Mouse (Mus musculus) v-Abl transformed pro-B cells (cell line): ENCODE measurements at regions not wholly inside any gene's neighbourhood (a gene's known extent, or its start where the extent isn't known, plus 50 kb on each side); places are given as distances from the start of the nearest gene placed in this dataset.

Source experiments
- in situ Hi-C, 2 experiments: fragments of 400-800 bp; cut with MboI; formaldehyde crosslinking; loops; one replicate each; pipeline ENCODE4 v1.15.1; 2025; ENCODE audit not compliant: unreplicated experiment in 2 of 2

DNA sequence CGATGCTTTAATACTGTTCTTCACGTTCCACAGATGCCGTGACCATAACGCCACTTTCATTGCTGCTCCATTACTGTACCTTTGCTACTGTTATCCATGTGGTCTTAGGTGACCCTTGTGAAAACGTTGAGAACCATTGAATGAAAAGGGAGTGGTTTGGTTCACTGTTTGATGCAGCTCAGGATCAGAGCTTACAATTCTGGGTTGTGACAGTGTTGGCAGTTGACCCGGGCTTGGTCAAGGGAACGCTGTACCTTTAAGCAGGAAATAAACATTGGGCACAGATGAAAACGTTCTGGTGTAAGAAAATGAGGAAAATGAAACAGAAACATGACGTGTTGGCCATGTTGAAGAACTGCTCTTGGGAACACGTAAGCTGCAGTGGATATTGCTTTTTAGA is 401.3 kb upstream of the Slc30a5 start:
- in situ Hi-C loops = no loop called here

DNA sequence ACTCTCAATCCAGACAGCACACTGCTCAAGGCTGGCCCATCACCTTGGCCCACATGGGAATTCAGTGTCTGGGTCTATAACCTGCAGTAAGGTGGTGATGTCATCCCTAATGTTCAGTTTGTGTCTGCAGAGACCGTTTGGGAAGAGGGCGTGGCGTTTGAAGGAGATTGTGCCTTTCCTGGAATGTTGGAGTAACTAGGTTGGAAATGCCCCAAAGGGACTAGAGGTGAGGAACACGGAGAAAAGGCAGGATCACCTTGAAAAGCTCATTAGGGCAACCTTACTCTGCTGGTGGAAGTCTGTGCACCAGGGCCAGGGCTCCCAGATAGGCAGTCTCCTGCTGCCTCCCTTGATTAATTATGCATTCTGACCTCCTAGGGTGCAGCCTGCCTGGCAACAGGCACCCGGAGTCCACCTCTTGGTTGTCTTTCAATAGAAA is 400.6 kb upstream of the Slc30a5 start:
- in situ Hi-C loops = no loop called here

DNA sequence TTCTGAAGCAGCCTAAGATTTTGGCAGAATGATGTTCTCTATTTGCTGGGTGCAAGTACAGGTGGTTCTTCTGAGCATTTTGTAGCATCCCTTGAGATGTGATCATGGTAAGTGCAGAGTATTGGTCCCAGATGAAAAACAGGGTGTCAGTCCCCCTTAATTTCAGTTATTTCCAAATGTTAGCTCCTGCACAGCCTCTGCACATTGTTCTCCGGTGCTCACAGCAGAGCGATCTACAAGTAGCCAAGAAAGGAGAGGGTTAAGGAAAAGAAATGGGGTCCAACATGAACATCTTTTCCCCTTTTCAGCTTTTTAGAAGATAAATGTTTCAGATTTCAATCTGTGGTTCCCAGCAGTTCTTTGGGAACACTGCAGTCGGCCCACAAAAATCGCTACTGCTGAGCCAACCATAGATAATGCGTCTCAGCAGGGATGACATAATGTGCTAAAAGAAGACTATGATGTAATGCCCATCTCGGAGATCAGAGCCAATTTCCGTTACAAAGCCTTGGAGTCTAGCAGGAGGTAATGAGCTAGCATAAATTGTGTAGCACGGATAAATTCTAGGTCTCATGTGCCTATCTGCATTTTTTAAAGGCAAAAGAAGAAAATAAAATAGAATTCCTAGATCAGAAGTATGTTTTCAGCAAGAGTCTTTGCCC is 400.1 kb upstream of the Slc30a5 start:
- in situ Hi-C loops = no loop called here

DNA sequence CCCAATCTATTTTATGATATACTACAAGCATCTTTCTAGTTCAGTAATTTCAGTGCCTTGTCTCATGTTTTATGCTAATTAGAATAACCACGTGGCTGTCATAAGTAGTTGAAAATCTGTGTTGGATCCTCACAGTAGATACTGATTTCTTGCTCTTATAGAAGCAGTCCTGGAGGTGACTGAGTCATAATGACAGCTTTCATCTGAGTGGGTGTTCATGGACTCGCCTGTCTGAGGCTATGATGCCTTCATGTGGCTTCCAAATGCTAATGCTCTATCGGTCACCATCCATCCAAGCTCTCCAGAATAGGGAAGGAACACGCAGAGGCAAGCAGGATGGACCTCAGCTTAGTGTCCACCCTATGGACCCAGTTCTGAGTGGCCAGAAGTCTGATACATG is 396.6 kb upstream of the Slc30a5 start:
- in situ Hi-C loops = no loop called here

DNA sequence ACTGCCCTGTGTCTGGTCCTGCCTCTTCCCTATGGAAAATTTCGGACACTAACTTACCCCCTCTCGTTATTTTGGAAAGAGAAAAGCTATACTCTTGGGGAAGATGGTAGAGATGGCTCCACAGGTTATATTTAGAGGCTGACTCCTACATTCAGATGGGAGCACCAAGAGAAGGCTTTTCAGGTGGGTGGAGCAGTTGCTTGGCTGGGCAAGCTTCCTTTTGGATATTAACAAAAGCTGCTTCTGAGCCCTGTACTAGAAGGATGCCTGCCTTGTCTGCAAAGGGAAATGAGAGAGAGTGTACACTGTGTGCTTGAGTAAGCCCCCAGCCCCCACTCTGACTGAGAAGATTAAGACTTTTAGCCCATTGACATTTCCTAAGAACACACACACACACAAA is 392.1 kb upstream of the Slc30a5 start:
- in situ Hi-C loops = no loop called here

DNA sequence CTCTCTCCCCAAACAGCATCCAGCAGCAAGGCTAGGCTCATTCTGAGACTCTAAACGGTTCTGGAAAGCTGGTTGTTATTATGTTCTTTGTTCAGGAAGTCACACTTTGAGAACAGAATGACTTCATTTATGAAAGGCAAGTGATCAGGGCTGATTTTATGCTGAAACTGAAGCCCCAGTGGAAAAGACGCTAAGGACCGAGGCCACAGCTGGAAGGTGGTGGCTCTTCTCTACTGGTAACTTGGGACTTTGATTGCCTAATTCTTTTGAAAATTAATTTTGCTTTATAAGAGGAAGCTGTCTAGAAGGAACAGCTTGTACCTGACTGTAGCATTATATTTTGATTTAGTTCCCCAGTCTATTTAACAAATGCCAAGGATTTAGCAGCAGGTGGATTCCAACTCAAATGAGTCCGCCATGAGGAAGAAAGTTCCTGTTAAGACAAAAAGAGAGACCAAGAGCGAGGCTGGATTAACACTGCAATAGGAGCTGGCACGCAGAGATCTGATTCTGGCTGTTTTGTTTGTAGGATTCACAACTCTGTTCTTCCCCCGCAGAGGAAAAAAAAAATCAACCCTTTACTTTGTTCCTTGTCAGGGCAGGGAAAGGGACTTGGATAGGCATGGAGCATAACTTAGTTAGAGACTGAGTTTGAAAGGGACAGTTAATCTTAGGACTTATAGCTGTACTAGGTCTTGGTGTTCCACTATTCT is 388.3 kb upstream of the Slc30a5 start:
- in situ Hi-C loops = no loop called here

DNA sequence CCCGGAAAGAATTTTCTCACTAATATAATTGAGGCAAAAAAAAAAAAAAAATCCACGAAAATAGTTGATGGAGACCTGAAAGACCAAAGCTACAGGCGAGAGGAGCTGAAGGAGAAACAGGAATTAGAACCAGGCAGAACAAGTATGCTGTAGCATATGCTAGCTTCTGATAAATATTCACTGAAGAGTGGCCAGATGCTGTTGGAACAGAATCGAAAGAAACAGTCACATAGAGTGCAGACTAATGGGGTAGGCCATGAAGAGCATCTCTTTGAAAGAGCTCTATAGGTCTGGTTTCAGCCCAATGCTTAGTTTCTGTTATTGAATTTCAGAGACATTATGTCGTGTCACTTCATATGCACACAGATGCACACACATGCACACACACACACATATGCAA is 386.3 kb upstream of the Slc30a5 start:
- in situ Hi-C loops = no loop called here

DNA sequence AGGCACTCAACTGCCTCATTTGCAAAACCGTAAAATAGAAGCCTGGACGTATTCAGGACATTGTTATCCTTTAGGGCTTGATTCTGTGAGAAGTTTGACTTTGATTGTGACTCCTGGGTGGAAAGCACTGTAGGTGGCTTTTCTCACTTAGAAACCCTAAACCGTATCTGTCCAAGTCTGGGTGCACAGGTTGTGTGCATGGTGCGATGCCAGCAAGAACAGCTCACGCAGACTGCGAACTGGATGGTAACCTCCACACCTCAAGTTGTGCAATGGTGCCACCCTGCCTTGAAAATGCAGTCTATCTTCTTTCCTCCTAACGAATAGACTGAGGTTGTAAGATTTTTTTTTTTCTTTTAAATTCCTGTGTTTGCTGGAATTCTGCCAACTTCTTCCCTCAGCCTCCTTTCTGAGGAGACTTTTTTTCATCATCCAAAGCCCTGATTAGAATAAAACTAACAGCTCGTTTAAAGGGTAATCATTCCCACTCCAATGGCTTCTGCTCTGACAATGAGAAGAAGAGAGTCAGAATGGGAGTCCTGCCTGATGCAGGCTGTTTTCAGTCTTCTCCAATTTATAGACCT is 383.8 kb upstream of the Slc30a5 start:
- in situ Hi-C loops = no loop called here

DNA sequence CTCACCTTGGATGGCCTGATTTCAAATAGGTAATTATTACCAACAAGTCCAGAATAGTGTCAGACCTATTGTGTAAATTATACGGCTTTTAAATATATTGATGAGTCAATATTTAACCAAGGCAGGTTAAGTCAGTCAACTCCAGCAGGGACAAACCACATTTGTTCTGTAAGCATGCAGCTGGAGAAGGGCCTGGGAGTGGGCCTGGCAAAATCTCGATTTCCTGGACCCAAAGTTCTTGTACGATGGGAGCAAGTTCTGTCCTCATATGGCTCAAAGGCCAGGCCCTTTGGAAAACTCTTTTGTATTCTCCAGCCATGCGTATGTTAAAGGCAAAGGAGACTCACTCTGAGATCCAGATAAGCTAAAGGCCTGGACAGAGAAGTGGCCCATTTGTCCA is 383.2 kb upstream of the Slc30a5 start:
- in situ Hi-C loops = no loop called here

DNA sequence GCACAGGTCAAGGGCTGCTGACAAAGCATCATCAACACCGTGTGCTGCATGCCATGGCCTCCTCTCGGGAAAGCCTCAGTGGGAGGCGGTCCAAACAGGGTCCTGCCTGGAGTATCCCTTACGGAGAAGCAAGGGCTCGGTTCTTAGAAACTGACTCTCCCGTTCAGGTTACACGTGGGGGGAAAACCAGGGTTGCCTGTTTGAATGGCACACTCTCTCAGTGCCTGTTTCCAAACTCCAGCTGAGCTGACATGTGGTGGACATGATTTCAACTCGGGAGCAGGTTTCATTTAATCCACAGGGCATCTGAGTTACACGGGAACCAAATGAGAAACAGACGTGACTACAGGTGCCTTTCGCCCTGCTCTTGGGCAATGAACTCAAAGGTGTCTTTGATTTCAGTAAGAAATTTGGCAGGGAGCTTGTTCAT is 382.6 kb upstream of the Slc30a5 start:
- in situ Hi-C loops = no loop called here

DNA sequence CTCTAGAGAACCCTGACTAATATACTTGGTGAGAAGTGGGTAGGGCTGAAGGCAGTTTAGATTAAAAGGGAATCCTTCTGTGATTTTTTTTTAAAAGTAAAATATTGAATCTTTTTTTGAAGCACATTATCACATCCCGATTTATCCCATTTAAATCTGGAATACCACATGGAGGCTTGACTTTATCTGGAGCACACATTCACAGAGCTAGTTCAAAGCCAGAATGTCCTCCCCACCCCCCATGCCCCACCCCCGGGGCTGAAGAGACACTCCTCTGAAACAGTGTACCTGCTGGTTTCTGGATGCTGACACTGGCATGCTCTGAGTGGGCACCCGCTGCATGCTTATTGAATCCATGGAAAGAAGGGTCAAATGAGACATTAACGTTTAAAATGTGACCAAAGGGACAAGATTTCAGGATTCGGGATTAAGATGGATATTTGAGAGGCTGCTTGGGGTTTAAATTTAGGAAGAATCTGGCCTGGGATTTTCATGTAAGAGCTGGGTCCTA is 382.0 kb upstream of the Slc30a5 start:
- in situ Hi-C loops = no loop called here

DNA sequence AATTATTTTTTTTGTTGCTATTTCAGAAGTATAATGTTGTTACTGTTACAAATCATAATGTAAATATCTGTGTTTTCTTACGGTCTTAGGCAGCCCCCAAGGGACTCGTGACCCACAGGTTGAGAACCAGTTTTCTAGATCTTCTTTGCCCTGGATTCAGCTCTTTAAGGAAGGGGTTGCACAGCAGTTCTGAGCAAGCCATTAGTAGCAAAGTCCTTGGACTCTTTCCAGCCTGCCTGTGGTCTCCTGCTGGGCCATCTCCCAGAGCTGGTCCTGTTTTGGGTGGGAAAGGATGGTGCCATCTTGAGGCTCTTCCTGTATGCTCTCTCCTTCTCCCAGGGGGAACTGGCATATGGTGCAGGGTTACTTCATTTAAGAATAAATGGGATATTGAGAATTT is 380.9 kb upstream of the Slc30a5 start:
- in situ Hi-C loops = no loop called here

DNA sequence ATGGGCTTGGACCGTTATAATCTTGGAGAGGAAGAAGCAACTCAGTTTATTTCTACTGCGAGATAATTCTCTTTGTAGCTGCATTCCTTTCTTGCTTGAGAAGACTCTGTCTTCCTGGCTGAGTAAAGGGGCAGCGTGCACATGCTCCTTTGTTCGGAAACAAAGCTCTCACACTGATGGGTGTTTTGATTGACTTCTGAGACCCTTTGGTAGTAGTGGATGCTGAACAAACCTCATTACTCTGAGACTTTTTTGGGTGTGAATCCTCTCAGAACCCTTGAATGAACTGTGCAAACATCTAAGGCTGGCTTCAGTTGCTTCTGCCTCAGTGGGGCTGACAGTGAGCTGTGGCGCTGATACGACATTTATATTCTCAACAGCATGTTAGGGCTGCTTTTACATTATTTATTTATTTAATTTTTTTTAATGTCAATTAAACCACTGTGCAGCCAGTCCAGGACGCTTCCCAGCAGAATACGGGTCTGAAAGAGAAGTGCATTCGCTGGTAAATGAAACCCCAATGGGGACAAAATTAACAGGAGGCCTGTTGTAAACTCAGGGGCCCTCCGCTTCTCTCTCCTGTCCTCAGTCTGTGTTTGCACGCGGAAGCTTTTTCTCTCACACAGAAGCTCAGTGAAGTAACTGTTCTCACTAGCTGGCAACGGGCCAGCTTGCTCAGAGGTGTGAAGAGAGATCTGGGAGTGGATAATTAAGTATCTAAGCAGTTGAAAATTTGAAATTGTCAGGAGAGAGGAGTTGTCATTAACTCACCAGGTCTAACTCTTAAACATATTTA is 380.1 kb upstream of the Slc30a5 start:
- in situ Hi-C loops = no loop called here

DNA sequence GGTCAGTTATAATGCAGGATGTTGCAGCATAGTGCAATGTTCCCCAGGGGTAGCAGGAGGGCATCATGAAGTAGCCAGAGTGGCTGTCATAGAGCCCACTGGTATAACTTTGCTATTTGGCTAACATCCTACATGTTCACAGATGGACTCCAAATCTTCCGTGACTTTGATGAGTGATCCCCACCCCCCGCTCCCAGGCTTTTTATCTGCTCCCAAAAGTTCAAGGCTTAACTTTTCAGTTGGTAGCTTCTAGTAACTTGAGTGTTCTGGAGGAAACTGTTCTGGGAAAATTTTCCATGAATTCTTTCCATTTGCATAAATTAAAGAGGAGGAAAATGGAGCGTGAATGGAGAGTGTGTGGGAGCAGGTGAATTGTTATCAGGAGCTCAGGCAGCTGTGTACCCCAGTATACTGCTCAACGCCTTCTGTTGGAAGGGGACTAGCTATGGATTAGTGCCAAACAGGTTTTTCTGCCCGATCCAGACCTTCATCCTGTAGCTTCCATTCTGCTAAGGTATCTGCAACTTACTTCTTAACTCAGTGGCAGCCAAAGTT is 379.2 kb upstream of the Slc30a5 start:
- in situ Hi-C loops = no loop called here

DNA sequence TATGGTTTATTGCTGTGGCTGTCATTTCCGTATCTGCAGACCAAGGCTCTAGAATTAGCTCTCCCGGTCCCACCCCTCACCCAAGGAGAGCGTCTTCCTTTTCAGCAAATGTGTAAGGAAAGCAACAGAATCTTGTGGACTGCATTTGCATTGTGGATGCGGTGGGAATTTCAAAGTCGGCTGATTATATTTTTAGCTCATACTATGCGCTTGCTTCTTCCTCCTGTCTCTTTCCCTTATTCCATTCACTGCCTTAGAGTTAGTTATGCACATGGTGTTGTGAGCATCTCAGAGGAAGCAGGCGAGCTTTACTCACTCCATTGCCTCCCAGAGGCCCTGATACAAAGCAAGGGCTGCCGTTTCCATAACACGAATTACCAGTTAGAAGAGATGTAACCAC is 375.6 kb upstream of the Slc30a5 start:
- in situ Hi-C loops = no loop called here

DNA sequence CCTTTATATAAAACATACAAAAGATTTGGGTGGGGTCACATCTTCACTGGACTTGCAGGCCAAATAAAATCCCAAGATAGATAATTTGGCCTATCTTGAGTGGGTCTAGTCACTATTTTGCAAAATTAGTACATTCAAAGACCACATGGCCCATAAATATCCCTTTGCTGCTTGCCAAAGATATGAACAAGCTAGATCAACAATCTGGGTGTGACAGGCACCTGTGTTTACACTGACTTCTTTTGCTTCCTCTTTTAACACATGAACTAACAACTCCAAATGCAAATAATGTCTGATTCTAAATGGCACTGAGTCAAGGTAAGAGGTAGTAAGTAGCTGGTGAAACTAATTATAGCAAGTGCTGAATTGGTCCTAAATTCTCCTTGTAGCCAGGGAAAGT is 370.2 kb upstream of the Slc30a5 start:
- in situ Hi-C loops = no loop called here

DNA sequence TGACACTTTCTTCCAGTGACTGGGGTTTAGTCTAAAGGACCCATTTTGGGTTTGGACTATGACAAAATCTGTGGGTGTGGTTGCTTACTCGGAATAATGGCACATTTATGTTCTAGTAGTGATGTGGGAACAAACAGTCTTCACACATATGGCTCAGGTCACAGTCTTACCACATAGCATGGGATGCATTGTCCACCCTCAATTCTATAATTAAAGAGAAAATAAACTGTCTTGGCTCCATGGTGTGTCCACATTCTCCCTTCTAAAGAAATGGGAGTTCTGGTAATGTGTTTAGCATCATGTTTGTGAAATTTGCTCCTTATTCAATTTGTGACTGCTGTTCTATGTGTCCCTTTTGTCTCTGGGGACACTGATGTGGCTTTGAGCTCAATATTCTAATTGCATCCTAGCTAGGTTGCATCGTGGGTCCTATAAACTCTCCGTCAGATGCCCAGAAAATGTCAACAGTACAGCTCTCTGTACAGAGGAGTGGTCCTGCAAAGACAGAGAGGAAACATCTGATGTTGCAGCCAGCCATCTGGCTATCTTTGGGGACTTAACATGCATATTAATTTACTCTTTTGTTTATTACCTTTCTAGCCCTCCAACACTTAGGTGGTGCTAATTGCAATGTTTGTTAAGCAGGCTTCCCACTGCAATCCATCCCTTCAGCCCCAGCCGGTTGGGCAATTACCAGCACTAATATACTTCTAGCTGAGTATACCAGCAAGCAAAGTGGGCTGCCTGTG is 369.5 kb upstream of the Slc30a5 start:
- in situ Hi-C loops = no loop called here

DNA sequence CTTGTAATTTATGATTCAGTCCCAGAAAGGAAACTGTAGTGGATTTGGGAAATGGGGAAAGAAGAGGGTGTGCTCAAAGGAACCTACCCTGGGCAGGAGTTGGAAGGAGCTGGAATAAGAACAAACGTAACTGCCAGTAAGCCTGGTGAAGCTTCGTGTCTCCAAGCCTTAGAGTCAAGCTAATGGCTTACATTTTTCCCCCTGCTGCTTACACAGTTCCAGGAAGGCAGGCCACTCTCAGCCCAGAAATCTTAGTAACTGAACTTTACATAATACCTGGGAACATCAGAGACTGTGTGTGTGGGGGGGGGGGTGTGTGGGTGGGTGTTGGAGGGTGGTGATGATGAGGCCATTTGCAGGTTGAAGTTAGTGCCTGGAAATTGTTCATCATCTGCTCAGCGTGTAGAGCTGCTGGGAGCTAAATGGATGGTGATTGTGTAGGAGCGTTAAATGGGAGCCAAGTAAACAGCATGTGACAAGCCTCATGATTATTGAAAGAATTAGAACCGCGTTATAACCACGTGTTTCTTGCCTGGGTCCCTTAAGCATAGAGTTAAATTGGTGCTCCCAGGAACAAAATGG is 357.1 kb upstream of the Slc30a5 start:
- in situ Hi-C loops = no loop called here

DNA sequence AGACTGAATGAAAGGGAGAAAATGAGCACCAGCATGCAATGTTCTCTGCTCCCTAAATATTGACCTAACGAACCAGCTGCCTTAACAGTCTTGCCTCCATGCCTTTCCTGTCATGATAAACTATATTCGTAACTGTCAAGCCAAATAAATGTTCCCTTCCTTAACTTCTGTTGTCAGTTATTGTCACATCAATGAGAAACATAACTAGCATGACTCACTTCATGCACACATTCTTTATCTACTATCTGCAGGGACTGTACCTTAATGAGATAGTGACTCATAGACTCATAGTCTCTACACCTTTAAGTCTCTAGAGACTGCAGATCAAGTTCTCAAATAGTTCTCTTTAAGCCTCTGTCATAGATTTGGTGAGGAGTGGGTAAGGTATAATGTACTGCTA is 349.2 kb upstream of the Slc30a5 start:
- in situ Hi-C loops = no loop called here
